Mouse (Mus musculus) liver, embryonic 11.5 days (tissue): ENCODE measurements around the gene Ptpn13. TPM values are rescaled to one million over a fixed set of nuclear protein-coding genes. Genes with fewer than 3 reads are reported as not detected.
A peak's percentile ranks its signal among the peaks of the same experiment; 100 is the strongest.

Source experiments
- ATAC-seq: fragments of 200-750 bp; cut with Nextera tagmentation; replicated peaks from 2 replicates; pipeline ENCODE4 v1.8.0; 2017; ENCODE audit warnings: moderate number of reproducible peaks, mild to moderate bottlenecking, moderate TSS enrichment, moderate library complexity; ENCODE audit not compliant: low FRiP score
- DNase-seq: peaks from one replicate; pipeline ENCODE4 v3.0.0-alpha.2; 2017; ENCODE audit warnings: low spot score
- H3K27ac ChIP-seq: fragments of 300-500 bp; sonication (generic); 2 replicates; pipeline ENCODE4 v1.5.1; 2014; ENCODE audit warnings: mild to moderate bottlenecking, low read depth, low read length, control low read depth
- H3K27me3 ChIP-seq: fragments of 300-500 bp; sonication (generic); replicated peaks from 2 replicates; pipeline ENCODE4 v1.6.1; 2014; ENCODE audit warnings: low read length, mixed read lengths; ENCODE audit not compliant: control insufficient read depth, insufficient read depth
- H3K36me3 ChIP-seq: fragments of 300-500 bp; sonication (generic); 2 replicates; pipeline ENCODE4 v1.6.1; 2014; ENCODE audit warnings: mild to moderate bottlenecking, low read length, moderate library complexity, mixed read lengths; ENCODE audit not compliant: control insufficient read depth, insufficient read depth
- H3K4me1 ChIP-seq: fragments of 300-500 bp; sonication (generic); replicated peaks from 2 replicates; pipeline ENCODE4 v1.6.1; 2014; ENCODE audit warnings: low read length, mixed read lengths; ENCODE audit not compliant: control insufficient read depth, insufficient read depth
- H3K4me2 ChIP-seq: fragments of 300-500 bp; sonication (generic); 2 replicates; pipeline ENCODE4 v1.6.1; 2014; ENCODE audit warnings: mild to moderate bottlenecking, control low read depth, moderate library complexity
- H3K4me3 ChIP-seq: fragments of 300-500 bp; sonication (generic); 2 replicates; pipeline ENCODE4 v1.5.1; 2014; ENCODE audit warnings: low read depth, low read length, control low read depth
- H3K9ac ChIP-seq: fragments of 300-500 bp; sonication (generic); 2 replicates; pipeline ENCODE4 v1.6.1; 2014; ENCODE audit warnings: low read depth, low read length, control low read depth
- H3K9me3 ChIP-seq: fragments of 300-500 bp; sonication (generic); 2 replicates; pipeline ENCODE4 v1.6.1; 2016; ENCODE audit warnings: low read length, inconsistent platforms, mixed read lengths; ENCODE audit not compliant: control insufficient read depth
- WGBS: fragments of 180-500 bp; shearing (Covaris S2); extraction: QIAGEN DNeasy Blood & Tissue Kit; methylation state at CpG from one replicate; pipeline ENCODE4 v1.1.7; 2014; 5-methylcytosine and 5-hydroxymethylcytosine counted together
- polyA plus RNA-seq: library from polyadenylated mRNA; unstranded; fragments of >200 nt; fragmentation: Nextera tagmentation; extraction: Ambion mirVana; gene quantifications from 2 replicates; pipeline ENCODE4 v1.2.1, GENCODE M21; 2014

Ptpn13 gene
- polyA plus RNA-seq, 1 experiment from 2014 or later = 9.5 TPM

DNA sequence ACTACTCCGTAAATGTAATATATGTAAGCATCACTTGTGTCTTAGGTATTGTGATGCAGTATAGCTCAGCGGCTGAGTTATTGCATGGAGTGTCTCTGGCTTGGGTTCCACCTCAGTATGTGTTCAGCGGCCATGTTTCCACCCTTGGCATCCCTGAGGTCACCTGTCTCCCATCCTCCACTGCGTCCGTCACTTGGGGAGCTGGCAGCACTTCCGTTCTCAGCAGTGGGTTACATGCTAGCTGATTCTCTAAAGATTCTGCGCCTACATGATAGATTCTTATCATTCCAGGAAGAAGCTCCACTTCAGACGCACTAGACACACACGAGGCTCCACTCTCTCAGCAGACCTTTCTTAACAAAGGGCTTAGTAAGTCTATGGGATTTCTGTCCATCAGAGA lies 76.1 kb downstream of the Ptpn13 start:
- ATAC-seq = no peak

DNA sequence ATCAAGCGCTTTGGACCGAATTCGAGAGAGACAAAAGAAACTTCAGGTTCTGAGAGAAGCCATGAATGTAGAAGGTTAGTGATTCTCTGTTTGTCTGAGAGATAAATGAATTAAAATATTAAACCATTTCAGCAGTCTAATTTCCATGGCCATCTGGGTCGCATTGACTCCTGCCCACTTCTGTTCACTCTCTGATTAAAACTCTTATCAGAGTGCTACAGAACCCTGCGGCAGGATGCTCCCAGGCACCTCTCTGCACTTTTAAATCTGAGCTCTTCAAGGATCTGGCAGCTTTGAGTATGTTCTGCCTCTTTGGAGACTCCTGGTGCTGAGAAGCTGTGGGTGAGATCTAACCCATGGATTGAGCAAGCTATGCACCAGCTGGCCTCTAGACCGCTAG lies 76.8 kb downstream of the Ptpn13 start:
- no peak overlapping the region for H3K4me2 ChIP-seq
- no peak overlapping the region for H3K27ac ChIP-seq
- WGBS = 78% methylated on average over 6 of the region's 6 CpGs
- no peaks in the 10 kb centered on the region for H3K9me3 ChIP-seq
- peaks cover 5% of the 10 kb centered on the region; the same call in 1 of the 2 replicates for H3K4me1 ChIP-seq
- ATAC-seq (peak; percentile 80), DNase-seq (no peak)
- H3K27me3 ChIP-seq = no peaks in the 10 kb centered on the region
- no peaks in the 10 kb centered on the region for H3K36me3 ChIP-seq
- H3K9ac ChIP-seq = no peak overlapping the region
- no peak overlapping the region for H3K4me3 ChIP-seq

More for the DNA sequence above, 76.1 kb downstream of the Ptpn13 start:
- H3K27me3 ChIP-seq = no peaks in the 10 kb centered on the region
- H3K36me3 ChIP-seq = no peaks in the 10 kb centered on the region
- H3K9ac ChIP-seq = no peak overlapping the region
- H3K27ac ChIP-seq = no peak overlapping the region
- no peak overlapping the region for H3K4me3 ChIP-seq
- H3K4me1 ChIP-seq = peaks cover 5% of the 10 kb centered on the region; the same call in 1 of the 2 replicates
- WGBS = 84% methylated on average over 9 of the region's 9 CpGs
- no peaks in the 10 kb centered on the region for H3K9me3 ChIP-seq
- H3K4me2 ChIP-seq = no peak overlapping the region
- no peak for DNase-seq

DNA sequence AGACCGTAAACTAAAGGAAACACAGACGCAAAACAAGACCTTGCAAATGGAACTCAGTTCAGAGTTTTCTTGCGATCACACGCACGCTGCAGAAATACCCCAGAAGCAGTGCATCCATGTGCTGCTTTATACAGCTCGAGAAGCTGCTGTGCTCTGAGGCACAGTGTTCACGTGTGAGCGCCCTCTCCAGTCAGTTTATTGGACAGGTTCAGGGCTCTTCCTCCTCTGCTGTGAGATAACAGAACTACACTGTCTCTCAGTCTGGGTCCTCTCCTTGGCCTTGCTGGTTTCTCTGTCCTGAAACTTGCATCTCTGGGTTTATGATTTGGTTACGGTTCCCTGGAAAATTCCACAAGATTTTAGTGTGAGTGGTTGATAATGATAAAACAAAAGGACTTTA lies 88.2 kb downstream of the Ptpn13 start:
- no peaks in the 10 kb centered on the region for H3K4me1 ChIP-seq
- no peaks in the 10 kb centered on the region for H3K36me3 ChIP-seq
- H3K4me3 ChIP-seq = no peak overlapping the region
- H3K9me3 ChIP-seq = no peaks in the 10 kb centered on the region
- DNase-seq (no peak), ATAC-seq (no peak)
- H3K27me3 ChIP-seq = no peaks in the 10 kb centered on the region
- H3K4me2 ChIP-seq = no peak overlapping the region
- no peak overlapping the region for H3K9ac ChIP-seq
- WGBS = 77% methylated on average over 9 of the region's 9 CpGs
- H3K27ac ChIP-seq = no peak overlapping the region

DNA sequence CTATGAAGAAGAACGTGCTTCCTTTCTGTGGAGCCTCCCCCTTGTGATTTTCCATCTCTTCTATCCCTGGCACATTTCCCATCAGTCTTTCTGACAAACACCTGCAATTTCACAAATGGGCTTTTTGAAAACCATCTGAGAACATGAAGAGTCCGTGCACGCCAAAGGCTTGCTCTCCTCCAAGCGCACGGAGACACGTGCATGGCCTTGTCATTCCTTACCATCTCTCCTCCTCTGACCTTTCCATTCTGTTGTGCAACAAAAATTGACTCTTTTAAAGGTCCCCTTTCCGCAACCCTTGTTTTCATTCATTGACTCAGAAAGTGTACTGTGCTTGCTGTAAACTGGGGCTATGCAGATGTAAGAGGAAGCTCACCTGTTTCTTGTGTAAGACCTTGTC lies 89.4 kb downstream of the Ptpn13 start:
- H3K27ac ChIP-seq = no peak overlapping the region
- H3K9ac ChIP-seq = no peak overlapping the region
- H3K4me2 ChIP-seq = no peak overlapping the region
- ATAC-seq (no peak), DNase-seq (no peak)
- 87% methylated on average over 7 of the region's 7 CpGs for WGBS
- H3K36me3 ChIP-seq = no peaks in the 10 kb centered on the region
- no peak overlapping the region for H3K4me3 ChIP-seq
- no peaks in the 10 kb centered on the region for H3K9me3 ChIP-seq
- no peaks in the 10 kb centered on the region for H3K4me1 ChIP-seq
- H3K27me3 ChIP-seq = no peaks in the 10 kb centered on the region

DNA sequence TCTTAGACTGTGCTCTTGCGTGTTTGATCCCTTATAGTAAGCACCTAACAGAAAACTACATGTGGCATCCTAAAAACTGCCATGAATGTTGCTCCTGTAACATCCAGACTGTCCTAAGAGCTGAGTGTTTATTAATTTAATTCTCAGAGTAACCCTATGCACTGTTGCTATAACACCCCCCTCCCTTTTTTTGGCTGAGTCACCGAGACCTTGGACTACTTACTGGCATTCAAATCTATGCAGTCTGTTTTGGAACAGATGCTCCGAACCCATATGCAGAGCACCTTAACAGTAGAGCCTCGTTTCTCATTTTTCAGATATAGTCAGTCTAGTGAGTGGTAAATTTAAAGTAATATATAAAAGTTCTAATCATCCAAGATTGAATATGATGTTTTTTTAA lies 90.9 kb downstream of the Ptpn13 start:
- H3K9me3 ChIP-seq = no peaks in the 10 kb centered on the region
- no peaks in the 10 kb centered on the region for H3K4me1 ChIP-seq
- no peak overlapping the region for H3K9ac ChIP-seq
- H3K27ac ChIP-seq = no peak overlapping the region
- DNase-seq (no peak), ATAC-seq (no peak)
- no peak overlapping the region for H3K4me3 ChIP-seq
- no peaks in the 10 kb centered on the region for H3K36me3 ChIP-seq
- WGBS = 88% methylated on average over 4 of the region's 4 CpGs
- no peaks in the 10 kb centered on the region for H3K27me3 ChIP-seq
- H3K4me2 ChIP-seq = no peak overlapping the region

DNA sequence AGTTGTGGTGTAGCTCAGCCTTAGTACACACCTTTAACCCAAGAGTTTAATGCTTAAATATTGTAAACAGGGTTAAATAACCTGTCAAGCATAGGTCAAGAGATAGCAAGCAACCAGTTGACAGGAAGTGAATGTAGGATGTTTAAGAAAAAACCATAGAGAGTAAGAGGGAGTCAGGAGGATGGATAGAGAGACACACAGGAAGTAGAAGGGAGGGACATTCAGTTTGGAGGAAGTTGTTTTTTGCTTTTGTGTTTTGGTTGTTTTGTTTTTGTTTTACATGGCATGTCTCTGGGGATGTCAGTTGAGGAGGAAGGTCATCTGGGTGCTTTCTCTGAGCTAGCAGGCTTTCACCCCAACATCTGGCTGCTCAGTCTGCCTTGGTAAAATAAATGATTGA lies 91.6 kb downstream of the Ptpn13 start:
- H3K9ac ChIP-seq = no peak overlapping the region
- no peak for DNase-seq
- ATAC-seq = no peak

DNA sequence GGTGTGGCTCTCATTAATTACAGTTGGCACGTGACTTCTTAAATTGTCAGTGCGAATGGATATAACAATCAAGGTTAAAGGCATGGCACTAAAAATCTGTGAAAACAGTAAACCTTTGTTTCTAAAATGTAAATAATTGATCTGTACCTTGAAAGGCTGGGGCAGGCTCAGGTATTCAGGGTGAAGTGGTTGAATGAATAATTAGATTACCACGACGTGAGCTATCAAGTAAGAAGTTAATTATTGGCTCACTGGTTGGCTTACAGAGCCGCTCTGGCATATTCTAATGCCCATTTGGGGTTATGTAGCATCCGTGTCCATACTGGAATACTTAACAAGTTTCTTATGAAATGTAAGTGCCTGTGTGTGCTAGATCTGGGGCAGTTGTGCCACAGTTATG lies 92.6 kb downstream of the Ptpn13 start:
- H3K36me3 ChIP-seq = no peaks in the 10 kb centered on the region
- no peaks in the 10 kb centered on the region for H3K4me1 ChIP-seq
- no peak overlapping the region for H3K9ac ChIP-seq
- no peak overlapping the region for H3K27ac ChIP-seq
- DNase-seq (no peak), ATAC-seq (no peak)
- WGBS = 83% methylated on average over 6 of the region's 6 CpGs
- H3K27me3 ChIP-seq = no peaks in the 10 kb centered on the region
- no peak overlapping the region for H3K4me3 ChIP-seq
- H3K9me3 ChIP-seq = no peaks in the 10 kb centered on the region
- no peak overlapping the region for H3K4me2 ChIP-seq

More for the DNA sequence above, 91.6 kb downstream of the Ptpn13 start:
- H3K36me3 ChIP-seq = no peaks in the 10 kb centered on the region
- H3K4me3 ChIP-seq = no peak overlapping the region
- H3K4me1 ChIP-seq = no peaks in the 10 kb centered on the region
- no peak overlapping the region for H3K27ac ChIP-seq
- no peak overlapping the region for H3K4me2 ChIP-seq
- no peaks in the 10 kb centered on the region for H3K27me3 ChIP-seq
- H3K9me3 ChIP-seq = no peaks in the 10 kb centered on the region

DNA sequence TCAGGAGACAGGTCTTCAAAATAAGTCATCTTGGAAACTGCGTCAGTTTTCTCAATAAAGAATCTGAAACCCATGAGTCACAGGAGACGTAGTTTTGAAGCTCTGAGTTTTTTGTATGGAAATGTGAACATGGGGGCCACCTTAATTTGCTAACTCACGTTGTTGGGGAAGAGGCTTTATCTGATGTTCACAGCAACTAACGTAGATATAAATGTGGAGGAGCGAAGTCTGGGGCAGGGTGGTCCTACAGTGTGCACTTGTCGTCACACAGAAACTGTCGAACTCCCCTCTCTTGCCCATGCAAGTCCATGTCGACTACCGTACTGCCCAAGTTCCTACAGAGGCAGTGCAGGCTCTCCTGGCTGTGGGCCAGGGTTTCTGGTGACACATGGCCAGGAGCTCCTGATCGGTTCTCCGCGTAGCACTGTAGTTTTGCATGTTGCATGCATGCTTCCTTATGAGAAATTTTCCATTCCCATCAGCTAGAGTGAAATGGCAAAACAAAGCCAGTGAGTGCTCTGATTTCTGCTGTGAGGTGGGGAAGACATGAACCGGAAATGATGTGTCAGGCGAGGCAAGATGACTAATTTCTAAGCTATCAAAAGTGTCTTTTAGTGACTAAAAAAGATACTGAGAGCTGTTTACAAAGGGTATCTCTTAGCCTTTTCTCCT lies 93.9 kb downstream of the Ptpn13 start:
- no peak for DNase-seq

DNA sequence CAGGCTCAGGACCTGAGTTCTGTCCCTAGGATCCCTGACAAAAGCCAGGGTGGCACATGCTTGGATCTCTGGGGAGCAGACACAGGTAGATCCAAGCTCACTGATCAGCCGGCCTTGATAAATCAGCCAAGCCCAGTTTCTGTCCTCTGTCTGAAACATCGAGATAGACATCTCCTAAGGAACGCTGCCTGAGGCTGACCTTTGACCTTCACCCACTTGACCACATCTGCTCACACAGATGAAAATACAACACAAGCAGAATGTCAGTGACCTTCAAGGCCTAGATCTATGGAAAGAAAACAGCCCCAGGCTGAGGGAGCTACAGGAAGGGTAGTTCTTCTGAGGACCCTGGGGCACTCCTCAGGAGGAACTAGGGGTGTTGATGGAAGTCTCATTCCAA lies 97.4 kb downstream of the Ptpn13 start:
- H3K4me2 ChIP-seq = no peak overlapping the region
- ATAC-seq = no peak
- no peaks in the 10 kb centered on the region for H3K4me1 ChIP-seq
- no peak for DNase-seq
- H3K27ac ChIP-seq = no peak overlapping the region
- 61% methylated on average over 3 of the region's 3 CpGs for WGBS
- no peak overlapping the region for H3K4me3 ChIP-seq
- H3K36me3 ChIP-seq = no peaks in the 10 kb centered on the region
- H3K9ac ChIP-seq = no peak overlapping the region
- no peaks in the 10 kb centered on the region for H3K27me3 ChIP-seq
- no peaks in the 10 kb centered on the region for H3K9me3 ChIP-seq

More for the DNA sequence above, 93.9 kb downstream of the Ptpn13 start:
- no peak for ATAC-seq
- no peaks in the 10 kb centered on the region for H3K4me1 ChIP-seq
- H3K9me3 ChIP-seq = no peaks in the 10 kb centered on the region
- H3K9ac ChIP-seq = no peak overlapping the region
- no peaks in the 10 kb centered on the region for H3K27me3 ChIP-seq
- no peak overlapping the region for H3K27ac ChIP-seq
- H3K4me2 ChIP-seq = no peak overlapping the region
- 76% methylated on average over 14 of the region's 14 CpGs for WGBS
- no peak overlapping the region for H3K4me3 ChIP-seq
- no peaks in the 10 kb centered on the region for H3K36me3 ChIP-seq
